Comparison of ENCODE assay signal across 25 mouse cellular contexts in the genomic region with DNA sequence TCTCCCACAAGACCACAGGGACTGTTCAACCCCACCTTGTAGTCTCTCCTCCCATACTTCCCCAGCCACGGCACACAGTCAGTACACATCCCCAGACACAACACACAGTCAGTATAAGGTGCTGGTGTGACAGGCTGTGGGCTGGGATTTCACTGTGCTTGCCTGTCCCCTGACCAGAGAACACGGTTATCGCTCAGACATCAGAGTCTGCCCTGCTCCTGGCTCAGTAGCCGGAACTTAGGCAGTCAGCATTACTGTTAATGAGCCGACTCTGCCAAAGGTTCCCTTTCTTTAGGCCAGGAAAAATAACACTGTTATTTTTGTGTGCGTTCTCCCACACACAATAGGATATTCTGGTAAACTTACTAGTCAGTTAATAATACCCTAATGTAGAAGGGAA. TPM values are rescaled to one million over a fixed set of nuclear protein-coding genes. Genes with fewer than 3 reads are reported as not detected.
DNase-seq lines count a peak whose midpoint lies in the region; ATAC-seq and TF ChIP-seq lines count a peak whose summit lies in the region.
"Had no signal": no experiment of that assay in that cellular context is flagged by ENCODE, and none has a peak within 500 bp of the region (broad histone marks: within the 10 kb centered on the region; RNA-seq: fewer than 3 reads in every experiment).

No protein-coding gene starts in this region.

- H3K27ac ChIP-seq in intestine, postnatal 0 days (ENCODE audit: low read depth, low read length), result peak overlapping the region; percentile 91; the same call in 1 of the 2 replicates
- no peak overlapping the region for H3K27ac ChIP-seq in intestine, embryonic 15.5 days
- H3K27ac ChIP-seq: heart, embryonic 13.5 days; hindbrain, embryonic 14.5 days; hindbrain, postnatal 0 days had no signal

- no peaks in the 10 kb centered on the region for H3K27me3 ChIP-seq in intestine, postnatal 0 days (replicated peaks; ENCODE audit: control insufficient read depth, insufficient read depth, low read length)
- no peaks in the 10 kb centered on the region for H3K27me3 ChIP-seq in intestine, embryonic 15.5 days (replicated peaks)
- no peaks in the 10 kb centered on the region for H3K27me3 ChIP-seq in myocyte (ENCODE audit: control insufficient read depth, insufficient read depth, insufficient read length)
- H3K27me3 ChIP-seq: CH12.LX; heart, embryonic 13.5 days had no signal

- no peak overlapping the region for H3ac ChIP-seq in myocyte (ENCODE audit: control insufficient read depth, insufficient read length)

- ATAC-seq in intestine, postnatal 0 days, result no peak
- no peak for ATAC-seq in intestine, embryonic 15.5 days
- ATAC-seq: forebrain, embryonic 14.5 days; inflammation-experienced regulatory T-cells, adult 6 months had no signal

- intact Hi-C loops in heart, postnatal 14 days (cut with DNase I), result no loop called here

- WGBS in intestine, postnatal 0 days, result 84% methylated on average over 6 of the region's 6 CpGs
- WGBS in intestine, embryonic 15.5 days, result 91% methylated on average over 6 of the region's 6 CpGs

- no peak for TF ChIP-seq POLR2A in myocyte (IDR thresholded peaks at IDR 0.05; ENCODE audit: insufficient read length, low read depth)

- no peak overlapping the region for H3K9ac ChIP-seq in intestine, postnatal 0 days (ENCODE audit: low read depth, low read length)
- no peak overlapping the region for H3K9ac ChIP-seq in intestine, embryonic 15.5 days
- H3K9ac ChIP-seq: forebrain, postnatal 0 days; heart, embryonic 13.5 days; hindbrain, embryonic 14.5 days had no signal

- TF ChIP-seq CTCF in intestine, postnatal 0 days (IDR thresholded peaks at IDR 0.05; ENCODE audit: low read depth), result no peak

- H3K4me2 ChIP-seq in intestine, postnatal 0 days (replicated peaks; ENCODE audit: low read depth), result no peak overlapping the region
- H3K4me2 ChIP-seq in intestine, embryonic 15.5 days (replicated peaks), result no peak overlapping the region
- H3K4me2 ChIP-seq in myocyte (ENCODE audit: low read depth), result peak overlapping the region; percentile 20
- H3K4me2 ChIP-seq: heart, embryonic 13.5 days; hindbrain, embryonic 14.5 days had no signal

- no peaks in the 10 kb centered on the region for H3K36me3 ChIP-seq in intestine, postnatal 0 days (ENCODE audit: control insufficient read depth, insufficient read depth)
- no peaks in the 10 kb centered on the region for H3K36me3 ChIP-seq in intestine, embryonic 15.5 days
- H3K36me3 ChIP-seq in myocyte (ENCODE audit: control insufficient read depth, insufficient read depth), result peaks cover 9% of the 10 kb centered on the region
- H3K36me3 ChIP-seq: heart, embryonic 13.5 days had no signal

- peak; percentile 90 for DNase-seq in heart, adult 11 months
- no peak for DNase-seq in heart, postnatal 14 days
- no peak for DNase-seq in layer of hippocampus, postnatal 36 days
- no peak for DNase-seq in thymus, postnatal 14 days
- DNase-seq: adrenal gland, adult 8-10 months; adrenal gland, postnatal 25 days; B cell, adult 2 months; cerebellum, adult 18-20 months; cerebellum, adult 9-10 months; cerebellum, postnatal 14 days; forebrain, postnatal 0 days; gastrocnemius, postnatal 25 days; heart, postnatal 4 days; kidney, adult 11 months had no signal

- no peaks in the 10 kb centered on the region for H3K4me1 ChIP-seq in intestine, postnatal 0 days (replicated peaks; ENCODE audit: control insufficient read depth, insufficient read depth, low read length)
- peaks cover 23% of the 10 kb centered on the region; the same call in 1 of the 2 replicates for H3K4me1 ChIP-seq in intestine, embryonic 15.5 days (replicated peaks)

- H3K9me3 ChIP-seq in intestine, postnatal 0 days (ENCODE audit: control insufficient read depth), result no peaks in the 10 kb centered on the region
- no peaks in the 10 kb centered on the region for H3K9me3 ChIP-seq in intestine, embryonic 15.5 days
- H3K9me3 ChIP-seq: heart, embryonic 13.5 days had no signal

- no peak overlapping the region for H3K4me3 ChIP-seq in intestine, postnatal 0 days (ENCODE audit: low read depth, low read length)
- no peak overlapping the region for H3K4me3 ChIP-seq in intestine, embryonic 15.5 days (replicated peaks)
- H3K4me3 ChIP-seq in myocyte, result no peak overlapping the region
- H3K4me3 ChIP-seq: heart, embryonic 13.5 days had no signal

- peaks cover 63% of the 10 kb centered on the region for H3K79me2 ChIP-seq in myocyte (ENCODE audit: control insufficient read depth, insufficient read depth)

TF ChIP-seq in myocyte, 11 proteins besides CTCF, POLR2A, EP300 and RAD21:
- TF ChIP-seq MYOG (IDR thresholded peaks at IDR 0.05; ENCODE audit: control insufficient read depth in 1 of 3, insufficient read depth in 1 of 3, insufficient read length in 2 of 3, low read depth in 2 of 3), result no peak
- TF ChIP-seq CEBPB (IDR thresholded peaks at IDR 0.05; ENCODE audit: insufficient read depth, poor library complexity, severe bottlenecking), result no peak
- peak; percentile 47 for TF ChIP-seq POLR2AphosphoS2 (IDR thresholded peaks at IDR 0.05; ENCODE audit: insufficient read length, low read depth)
- TF ChIP-seq MYOD1 (IDR thresholded peaks at IDR 0.05; ENCODE audit: control insufficient read depth in 1 of 3, insufficient read length in 2 of 3, low read depth in 2 of 3), result peak in 1 of 3 experiments; percentile 9
- TF ChIP-seq E2F4 (IDR thresholded peaks at IDR 0.05; ENCODE audit: insufficient read depth), result no peak

RNA-seq across cellular contexts. Expression of a gene that starts 24.3 kb away (rescaled TPM):
- total RNA-seq in heart, postnatal 14 days (2021), result 1 to 10 TPM; 4.6 to 5.0 TPM
- 1.4 and 1.5 TPM in 2 replicates for polyA plus RNA-seq in intestine, postnatal 0 days (2015; fragmentation: Nextera tagmentation; extraction: Ambion mirVana)
- polyA plus RNA-seq in intestine, embryonic 15.5 days (2015; fragmentation: Nextera tagmentation; extraction: Ambion mirVana), result 2.2 and 2.5 TPM in 2 replicates
- 70.9 TPM for polyA plus RNA-seq in myocyte (2012; fragmentation: generic; extraction: Trizol)
- 1 to 10 TPM in 1 of 2 experiments, under 1 TPM in 1; 0.57 to 1.1 TPM for total RNA-seq in layer of hippocampus, postnatal 36 days (2021)
- total RNA-seq: CH12.LX; granulocyte monocyte progenitor cell, adult 5-6 weeks; MEL had no signal
- polyA plus RNA-seq: inflammation-experienced regulatory T-cells, adult 6 months had no signal

Comparison
In these comparisons a context has a peak if more than half of its experiments do, and no peak if none do; other contexts are left out.
1. RNA of a gene that starts 24.3 kb away (polyA plus RNA-seq): 70.9 TPM in myocyte (single experiment); 2.2 to 2.5 TPM in intestine, embryonic 15.5 days and 1.4 to 1.5 TPM in intestine, postnatal 0 days; every median in the first group is over 10 times any median in the second.